7 mouse cellular contexts compared by ENCODE assay signal in genomic region chr16:29682555-29683431, GRCm38 (mm10).
DNase-seq lines count a peak whose midpoint lies in the region; ATAC-seq and TF ChIP-seq lines count a peak whose summit lies in the region.

No protein-coding gene starts in this region.

- 11% methylated on average over 17 of the region's 17 CpGs for WGBS in forebrain, embryonic 15.5 days
- 13% methylated on average over 17 of the region's 17 CpGs for WGBS in midbrain, embryonic 12.5 days

- no peaks in the 10 kb centered on the region for H3K27me3 ChIP-seq in ES-Bruce4 (ENCODE audit: control insufficient read depth, insufficient read depth, low read length, poor library complexity, severe bottlenecking)
- H3K27me3 ChIP-seq in forebrain, embryonic 15.5 days = no peaks in the 10 kb centered on the region
- peaks cover 83% of the 10 kb centered on the region for H3K27me3 ChIP-seq in midbrain, embryonic 12.5 days

- peaks cover 9% of the 10 kb centered on the region for H3K4me1 ChIP-seq in ES-Bruce4 (ENCODE audit: control insufficient read depth, insufficient read depth, low read length)
- peaks cover 15 to 27% of the 10 kb centered on the region in 2 experiments for H3K4me1 ChIP-seq in ES-E14 (ENCODE audit: control insufficient read depth in 2 of 2, insufficient read depth in 2 of 2, low read length in 2 of 2, poor library complexity in 1 of 2)
- peaks cover 21% of the 10 kb centered on the region for H3K4me1 ChIP-seq in forebrain, embryonic 15.5 days
- peaks cover 24% of the 10 kb centered on the region for H3K4me1 ChIP-seq in midbrain, embryonic 12.5 days

- peak; percentile 90 for DNase-seq in ES-E14 (ENCODE audit: low read depth, low spot score)
- DNase-seq in right cerebral cortex, adult 18-20 months = no peak
- DNase-seq in urinary bladder, postnatal 4 days (ENCODE audit: low spot score in 2 of 2) = no peak
- DNase-seq in frontal cortex, postnatal 14 days (ENCODE audit: low spot score in 2 of 2) = no peak

- peak overlapping the region; percentile 77 for H3K4me3 ChIP-seq in ES-Bruce4 (ENCODE audit: low read depth, low read length)
- peak overlapping the region; percentile 40 to 46 for H3K4me3 ChIP-seq in ES-E14 (ENCODE audit: insufficient read depth in 1 of 2, low read depth in 1 of 2, low read length in 2 of 2, poor library complexity in 1 of 2, severe bottlenecking in 1 of 2)
- peak overlapping the region; percentile 7; the same call in 1 of the 2 replicates for H3K4me3 ChIP-seq in forebrain, embryonic 15.5 days
- peak overlapping the region; percentile 8; the same call in 1 of the 2 replicates for H3K4me3 ChIP-seq in midbrain, embryonic 12.5 days

- no peaks in the 10 kb centered on the region for H3K36me3 ChIP-seq in ES-Bruce4 (ENCODE audit: control insufficient read depth, insufficient read depth, low read length, poor library complexity, severe bottlenecking)
- no peaks in the 10 kb centered on the region for H3K36me3 ChIP-seq in ES-E14 (ENCODE audit: control insufficient read depth, insufficient read depth, low read length, poor library complexity, severe bottlenecking)
- no peaks in the 10 kb centered on the region for H3K36me3 ChIP-seq in forebrain, embryonic 15.5 days
- no peaks in the 10 kb centered on the region for H3K36me3 ChIP-seq in midbrain, embryonic 12.5 days

- peak; percentile 98 for TF ChIP-seq EP300 in ES-Bruce4 (IDR thresholded peaks at IDR 0.05; ENCODE audit: insufficient read depth, low read depth, low read length)

- peak overlapping the region; percentile 50 for H3K9ac ChIP-seq in ES-Bruce4 (ENCODE audit: low read depth, poor library complexity, severe bottlenecking)
- peak overlapping the region; percentile 78 for H3K9ac ChIP-seq in ES-E14 (ENCODE audit: insufficient read depth, low read depth, low read length, poor library complexity, severe bottlenecking)
- peak overlapping the region; percentile 20; the same call in 1 of the 2 replicates for H3K9ac ChIP-seq in forebrain, embryonic 15.5 days (replicated peaks)
- no peak overlapping the region for H3K9ac ChIP-seq in midbrain, embryonic 12.5 days (replicated peaks)

- TF ChIP-seq CTCF in ES-Bruce4 (IDR thresholded peaks at IDR 0.05; ENCODE audit: low read depth, low read length) = no peak

- in situ Hi-C loops in ES-E14 (cut with MboI; ENCODE audit: low sequenced_read_pairs in 2 of 2, unreplicated experiment in 2 of 2) = no loop called here

- peak overlapping the region; percentile 94 for H3K27ac ChIP-seq in ES-Bruce4 (ENCODE audit: insufficient read depth, low read length)
- H3K27ac ChIP-seq in ES-E14 (ENCODE audit: insufficient read depth, low read depth, low read length, poor library complexity, severe bottlenecking) = peak overlapping the region; percentile 99
- no peak overlapping the region; the same call in 1 of the 2 replicates for H3K27ac ChIP-seq in forebrain, embryonic 15.5 days (replicated peaks)
- peak overlapping the region; percentile 54 for H3K27ac ChIP-seq in midbrain, embryonic 12.5 days (replicated peaks)

- H3K4me2 ChIP-seq in forebrain, embryonic 15.5 days (replicated peaks) = peak overlapping the region; percentile 38
- peak overlapping the region; percentile 47 for H3K4me2 ChIP-seq in midbrain, embryonic 12.5 days (replicated peaks)

- no peaks in the 10 kb centered on the region for H3K9me3 ChIP-seq in ES-Bruce4 (replicated peaks; ENCODE audit: control insufficient read depth, insufficient read depth, low read length, poor library complexity, severe bottlenecking)
- H3K9me3 ChIP-seq in ES-E14 (ENCODE audit: control insufficient read depth, insufficient read depth, low read depth, low read length) = no peaks in the 10 kb centered on the region
- H3K9me3 ChIP-seq in forebrain, embryonic 15.5 days = no peaks in the 10 kb centered on the region
- no peaks in the 10 kb centered on the region for H3K9me3 ChIP-seq in midbrain, embryonic 12.5 days

- ATAC-seq in forebrain, embryonic 15.5 days (replicated peaks) = peak; percentile 64
- ATAC-seq in midbrain, embryonic 12.5 days (ENCODE audit: low FRiP score, low read depth) = peak; percentile 74

- no peak for TF ChIP-seq POLR2A in ES-Bruce4 (IDR thresholded peaks at IDR 0.05; ENCODE audit: insufficient read depth, low read length)

TF ChIP-seq in ES-E14, 5 proteins besides CTCF, POLR2A, EP300 and RAD21:
- no peak for TF ChIP-seq HCFC1 (IDR thresholded peaks at IDR 0.05; ENCODE audit: borderline replicate concordance, insufficient read depth, low read length)
- no peak for TF ChIP-seq ZNF384 (IDR thresholded peaks at IDR 0.05; ENCODE audit: low read depth, low read length)
- TF ChIP-seq ZC3H11A (IDR thresholded peaks at IDR 0.05; ENCODE audit: borderline replicate concordance, low read depth, low read length) = no peak
- no peak for TF ChIP-seq CHD2 (IDR thresholded peaks at IDR 0.05; ENCODE audit: low read depth, low read length)

Comparison
In these comparisons a context has a peak if more than half of its experiments do, and no peak if none do; other contexts are left out.
1. H3K4me3 ChIP-seq: peak in every context shown above with its lines; median percentile 77 in ES-Bruce4; 43 in ES-E14; 8 in midbrain, embryonic 12.5 days; 7 in forebrain, embryonic 15.5 days.